Mouse (Mus musculus): Measurements from ENCODE around the gene Lrrc8c. TPM values are rescaled to one million over a fixed set of nuclear protein-coding genes. Genes with fewer than 3 reads are reported as not detected.
A peak's percentile ranks its signal among the peaks of the same experiment; 100 is the strongest.

Gene Lrrc8c
- polyA plus RNA-seq, 1 experiment from 2014 or later = 21.4 TPM

DNA sequence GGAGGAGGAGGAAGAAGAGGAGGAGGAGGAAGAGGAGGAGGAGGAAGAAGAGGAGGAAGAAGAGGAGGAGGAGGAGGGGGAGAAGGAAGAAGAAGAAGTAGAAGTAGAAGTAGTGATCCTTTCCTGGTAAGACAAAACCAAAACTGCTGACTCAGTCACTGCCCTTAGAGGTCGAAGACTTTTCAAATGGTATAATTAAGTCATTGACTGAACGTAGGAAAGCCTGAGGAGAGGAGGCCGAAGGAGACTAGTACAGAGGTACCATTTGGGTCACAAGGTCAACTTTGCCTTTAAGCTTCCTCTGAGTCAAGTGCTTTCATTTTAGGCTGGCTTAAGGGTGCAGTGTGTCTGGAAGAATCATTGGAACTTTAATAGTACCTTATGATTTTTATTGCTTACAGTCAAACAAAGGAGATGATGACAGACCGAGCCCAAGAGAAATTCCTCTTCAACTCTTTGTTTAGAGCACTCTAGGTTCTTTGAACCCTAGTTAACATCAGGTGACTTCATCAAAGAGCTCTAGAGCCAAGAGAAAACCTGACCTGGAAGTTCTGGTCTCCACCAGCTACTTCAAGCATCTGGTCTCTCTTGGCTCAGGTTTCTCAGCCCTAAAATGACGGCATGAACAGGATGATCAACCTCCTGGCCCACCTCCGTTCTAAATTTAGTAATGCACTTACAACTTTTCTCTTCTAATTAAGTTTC lies 49.0 kb downstream of the Lrrc8c start:
- no peaks in the 10 kb centered on the region for H3K4me1 ChIP-seq (ENCODE audit: control insufficient read depth, insufficient read depth, low read length)
- H3K9me3 ChIP-seq (ENCODE audit: control insufficient read depth, low read depth, low read length) = no peaks in the 10 kb centered on the region
- no peak overlapping the region for H3K4me2 ChIP-seq (replicated peaks; ENCODE audit: low read depth, low read length)
- no peak overlapping the region for H3K4me3 ChIP-seq (ENCODE audit: low read depth, low read length)
- H3K27me3 ChIP-seq (ENCODE audit: control insufficient read depth, insufficient read depth, low read length) = no peaks in the 10 kb centered on the region
- no peak overlapping the region for H3K9ac ChIP-seq (replicated peaks; ENCODE audit: low read depth, low read length)
- no peak overlapping the region for H3K27ac ChIP-seq (ENCODE audit: low read length)
- H3K36me3 ChIP-seq (ENCODE audit: control insufficient read depth, insufficient read depth, low read length) = no peaks in the 10 kb centered on the region
- 77% methylated on average over 6 of the region's 6 CpGs for WGBS
- no peak for ATAC-seq (ENCODE audit: insufficient number of reproducible peaks, insufficient read depth, low FRiP score, low read depth)

GRCm38 (mm10) chr5:105569168-105569567 lies 50.0 kb downstream of the Lrrc8c start:
- no peaks in the 10 kb centered on the region for H3K36me3 ChIP-seq (ENCODE audit: control insufficient read depth, insufficient read depth, low read length)
- no peak for ATAC-seq (ENCODE audit: insufficient number of reproducible peaks, insufficient read depth, low FRiP score, low read depth)
- no peak overlapping the region for H3K9ac ChIP-seq (replicated peaks; ENCODE audit: low read depth, low read length)
- WGBS = 87% methylated on average over 2 of the region's 2 CpGs
- no peak overlapping the region for H3K4me2 ChIP-seq (replicated peaks; ENCODE audit: low read depth, low read length)
- no peaks in the 10 kb centered on the region for H3K27me3 ChIP-seq (ENCODE audit: control insufficient read depth, insufficient read depth, low read length)
- H3K9me3 ChIP-seq (ENCODE audit: control insufficient read depth, low read depth, low read length) = no peaks in the 10 kb centered on the region
- no peaks in the 10 kb centered on the region for H3K4me1 ChIP-seq (ENCODE audit: control insufficient read depth, insufficient read depth, low read length)
- H3K27ac ChIP-seq (ENCODE audit: low read length) = no peak overlapping the region
- no peak overlapping the region for H3K4me3 ChIP-seq (ENCODE audit: low read depth, low read length)

DNA sequence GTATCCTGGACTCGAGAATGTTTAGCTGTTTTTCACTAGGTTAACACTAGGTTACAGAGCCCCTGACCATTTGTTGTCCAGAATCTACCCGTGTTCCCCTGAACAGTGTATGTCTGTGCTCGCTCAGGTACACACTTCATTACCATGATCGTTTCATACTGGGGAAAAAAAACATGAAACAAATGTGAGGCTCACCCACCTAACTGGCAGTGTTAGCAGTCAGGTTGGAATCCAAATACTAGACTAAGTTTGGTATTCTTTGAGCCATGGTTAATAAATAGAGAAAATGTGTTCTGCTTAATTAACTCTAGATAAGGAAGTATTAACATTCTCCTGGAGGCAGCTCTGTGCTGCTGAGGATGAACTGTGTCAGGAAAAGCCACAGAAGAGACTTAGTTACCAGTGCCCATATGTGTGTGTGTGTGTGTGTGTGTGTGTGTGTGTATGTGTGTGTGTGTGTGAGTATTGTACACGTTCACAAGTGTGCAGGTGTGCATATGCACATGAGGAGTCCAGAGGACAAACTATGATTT lies 53.0 kb downstream of the Lrrc8c start:
- Histone ChIP-seq H3K27ac (ENCODE audit: low read length) (no peak overlapping the region), H3K36me3 (ENCODE audit: control insufficient read depth, insufficient read depth, low read length) (no peaks in the 10 kb centered on the region), H3K9me3 (ENCODE audit: control insufficient read depth, low read depth, low read length) (no peaks in the 10 kb centered on the region), H3K27me3 (ENCODE audit: control insufficient read depth, insufficient read depth, low read length) (no peaks in the 10 kb centered on the region), H3K4me1 (ENCODE audit: control insufficient read depth, insufficient read depth, low read length) (no peaks in the 10 kb centered on the region; the same call in 1 of the 2 replicates), H3K9ac (replicated peaks; ENCODE audit: low read depth, low read length) (no peak overlapping the region), H3K4me3 (ENCODE audit: low read depth, low read length) (no peak overlapping the region), H3K4me2 (replicated peaks; ENCODE audit: low read depth, low read length) (no peak overlapping the region)
- 69% methylated on average over 5 of the region's 5 CpGs for WGBS
- ATAC-seq (ENCODE audit: insufficient number of reproducible peaks, insufficient read depth, low FRiP score, low read depth) = no peak

DNA sequence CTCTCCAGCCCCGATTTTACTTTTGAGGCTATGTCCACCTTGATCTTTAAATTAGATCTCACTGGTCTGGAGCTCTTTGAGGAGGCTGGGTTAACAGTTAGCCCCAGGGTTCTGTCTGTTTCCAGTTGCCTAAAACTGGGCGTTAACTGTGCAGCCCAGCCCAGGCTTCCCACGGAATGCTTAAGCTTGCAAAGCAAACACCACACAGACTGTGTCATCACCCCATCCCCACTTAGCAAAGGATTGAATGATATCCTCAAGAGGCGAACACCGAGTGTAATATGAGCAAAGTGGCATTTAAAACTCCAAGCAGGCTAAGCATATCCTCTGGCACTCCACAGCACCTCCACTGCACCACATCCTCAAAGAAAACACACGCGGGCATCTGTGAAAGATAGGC lies 53.7 kb downstream of the Lrrc8c start:
- no peaks in the 10 kb centered on the region for H3K36me3 ChIP-seq (ENCODE audit: control insufficient read depth, insufficient read depth, low read length)
- H3K4me2 ChIP-seq (replicated peaks; ENCODE audit: low read depth, low read length) = no peak overlapping the region
- no peaks in the 10 kb centered on the region; the same call in 1 of the 2 replicates for H3K4me1 ChIP-seq (ENCODE audit: control insufficient read depth, insufficient read depth, low read length)
- H3K9me3 ChIP-seq (ENCODE audit: control insufficient read depth, low read depth, low read length) = no peaks in the 10 kb centered on the region
- H3K4me3 ChIP-seq (ENCODE audit: low read depth, low read length) = no peak overlapping the region
- H3K27ac ChIP-seq (ENCODE audit: low read length) = no peak overlapping the region
- WGBS = 62% methylated on average over 7 of the region's 7 CpGs
- no peak overlapping the region for H3K9ac ChIP-seq (replicated peaks; ENCODE audit: low read depth, low read length)
- ATAC-seq (ENCODE audit: insufficient number of reproducible peaks, insufficient read depth, low FRiP score, low read depth) = no peak
- H3K27me3 ChIP-seq (ENCODE audit: control insufficient read depth, insufficient read depth, low read length) = no peaks in the 10 kb centered on the region

GRCm38 (mm10) chr5:105574835-105575234 lies 55.6 kb downstream of the Lrrc8c start:
- H3K4me2 ChIP-seq (replicated peaks; ENCODE audit: low read depth, low read length) = no peak overlapping the region
- no peaks in the 10 kb centered on the region; the same call in 1 of the 2 replicates for H3K4me1 ChIP-seq (ENCODE audit: control insufficient read depth, insufficient read depth, low read length)
- H3K4me3 ChIP-seq (ENCODE audit: low read depth, low read length) = no peak overlapping the region
- no peak overlapping the region for H3K9ac ChIP-seq (replicated peaks; ENCODE audit: low read depth, low read length)
- ATAC-seq (ENCODE audit: insufficient number of reproducible peaks, insufficient read depth, low FRiP score, low read depth) = no peak
- no peaks in the 10 kb centered on the region for H3K27me3 ChIP-seq (ENCODE audit: control insufficient read depth, insufficient read depth, low read length)
- H3K27ac ChIP-seq (ENCODE audit: low read length) = no peak overlapping the region
- no peaks in the 10 kb centered on the region for H3K36me3 ChIP-seq (ENCODE audit: control insufficient read depth, insufficient read depth, low read length)
- WGBS = 88% methylated on average over 5 of the region's 5 CpGs
- no peaks in the 10 kb centered on the region for H3K9me3 ChIP-seq (ENCODE audit: control insufficient read depth, low read depth, low read length)

- whole genome bisulfite sequencing = 60% methylated on average over 6 of the region's 6 CpGs
- ATAC-seq (ENCODE audit: insufficient number of reproducible peaks, insufficient read depth, low FRiP score, low read depth) = peak; percentile 62; the same call in 1 of the 2 replicates
- Histone ChIP-seq H3K4me3 (ENCODE audit: low read depth, low read length) (no peak overlapping the region), H3K4me1 (ENCODE audit: control insufficient read depth, insufficient read depth, low read length) (no peaks in the 10 kb centered on the region; the same call in 1 of the 2 replicates), H3K9me3 (ENCODE audit: control insufficient read depth, low read depth, low read length) (no peaks in the 10 kb centered on the region), H3K36me3 (ENCODE audit: control insufficient read depth, insufficient read depth, low read length) (no peaks in the 10 kb centered on the region), H3K4me2 (replicated peaks; ENCODE audit: low read depth, low read length) (no peak overlapping the region), H3K9ac (replicated peaks; ENCODE audit: low read depth, low read length) (no peak overlapping the region), H3K27me3 (ENCODE audit: control insufficient read depth, insufficient read depth, low read length) (no peaks in the 10 kb centered on the region), H3K27ac (ENCODE audit: low read length) (peak overlapping the region; percentile 7; the same call in 1 of the 2 replicates)
Observed at GRCm38 (mm10) chr5:105575839-105576238, 56.7 kb downstream of the Lrrc8c start.

DNA sequence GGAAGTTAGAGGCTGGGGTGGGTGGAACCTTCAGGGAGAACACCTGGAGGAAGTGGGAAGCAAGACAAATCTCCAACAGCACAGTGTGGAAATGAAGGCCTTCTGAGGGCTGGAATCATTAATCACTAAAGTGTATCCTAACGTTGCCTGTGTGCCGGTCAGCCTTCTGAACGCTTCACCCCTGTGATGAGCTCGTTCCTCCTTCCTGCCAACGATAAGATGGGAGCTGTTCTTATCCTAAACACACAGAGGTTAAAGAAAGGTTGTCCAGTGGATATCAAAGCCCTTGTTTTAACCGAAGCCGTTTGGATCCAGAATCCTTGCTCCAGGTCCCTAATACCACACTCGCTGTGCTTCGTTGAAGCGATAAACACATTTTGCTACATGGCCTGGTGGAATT lies 61.7 kb downstream of the Lrrc8c start:
- H3K27ac ChIP-seq (ENCODE audit: low read length) = no peak overlapping the region
- no peaks in the 10 kb centered on the region for H3K27me3 ChIP-seq (ENCODE audit: control insufficient read depth, insufficient read depth, low read length)
- no peak for ATAC-seq (ENCODE audit: insufficient number of reproducible peaks, insufficient read depth, low FRiP score, low read depth)
- no peak overlapping the region for H3K4me2 ChIP-seq (replicated peaks; ENCODE audit: low read depth, low read length)
- no peaks in the 10 kb centered on the region for H3K9me3 ChIP-seq (ENCODE audit: control insufficient read depth, low read depth, low read length)
- H3K4me1 ChIP-seq (ENCODE audit: control insufficient read depth, insufficient read depth, low read length) = no peaks in the 10 kb centered on the region; the same call in 1 of the 2 replicates
- H3K36me3 ChIP-seq (ENCODE audit: control insufficient read depth, insufficient read depth, low read length) = no peaks in the 10 kb centered on the region
- 41% methylated on average over 10 of the region's 10 CpGs for WGBS
- H3K4me3 ChIP-seq (ENCODE audit: low read depth, low read length) = no peak overlapping the region
- H3K9ac ChIP-seq (replicated peaks; ENCODE audit: low read depth, low read length) = no peak overlapping the region

- Histone ChIP-seq H3K27ac (ENCODE audit: low read length) (peak overlapping the region; percentile 44; the same call in 1 of the 2 replicates), H3K4me1 (ENCODE audit: control insufficient read depth, insufficient read depth, low read length) (peaks cover 9% of the 10 kb centered on the region), H3K9me3 (ENCODE audit: control insufficient read depth, low read depth, low read length) (no peaks in the 10 kb centered on the region), H3K9ac (replicated peaks; ENCODE audit: low read depth, low read length) (no peak overlapping the region), H3K4me3 (ENCODE audit: low read depth, low read length) (no peak overlapping the region), H3K36me3 (ENCODE audit: control insufficient read depth, insufficient read depth, low read length) (no peaks in the 10 kb centered on the region), H3K27me3 (ENCODE audit: control insufficient read depth, insufficient read depth, low read length) (no peaks in the 10 kb centered on the region), H3K4me2 (replicated peaks; ENCODE audit: low read depth, low read length) (no peak overlapping the region)
- WGBS = 74% methylated on average over 4 of the region's 4 CpGs
- no peak for ATAC-seq (ENCODE audit: insufficient number of reproducible peaks, insufficient read depth, low FRiP score, low read depth)
Observed at GRCm38 (mm10) chr5:105585929-105586328, 66.7 kb downstream of the Lrrc8c start.
